Comparison of ENCODE assay signal across 8 mouse cellular contexts in genomic region chr19:58413290-58413689, GRCm38 (mm10). TPM values are rescaled to one million over a fixed set of nuclear protein-coding genes. Genes with fewer than 3 reads are reported as not detected.
A peak's percentile ranks its signal among the peaks of the same experiment; 100 is the strongest.
DNase-seq lines count a peak whose midpoint lies in the region; ATAC-seq lines count a peak whose summit lies in the region.

No protein-coding gene starts in this region.

- no peak overlapping the region for H3K27ac ChIP-seq in heart, embryonic 14.5 days (replicated peaks in 1 of 2; ENCODE audit: control insufficient read depth in 1 of 2, insufficient read depth in 1 of 2, low read depth in 2 of 2, low read length in 2 of 2)
- no peak overlapping the region for H3K27ac ChIP-seq in neural tube, embryonic 15.5 days (replicated peaks)

- peaks cover 4% of the 10 kb centered on the region; the same call in 1 of the 2 replicates for H3K9me3 ChIP-seq in heart, embryonic 14.5 days (ENCODE audit: control insufficient read depth, low read length)
- H3K9me3 ChIP-seq in neural tube, embryonic 15.5 days (replicated peaks): no peaks in the 10 kb centered on the region

- WGBS in heart, embryonic 14.5 days: 21% methylated on average over 8 of the region's 8 CpGs
- 23% methylated on average over 8 of the region's 8 CpGs for WGBS in neural tube, embryonic 15.5 days

- H3K27me3 ChIP-seq in heart, embryonic 14.5 days (ENCODE audit: control insufficient read depth, insufficient read depth, low read length): no peaks in the 10 kb centered on the region
- no peaks in the 10 kb centered on the region for H3K27me3 ChIP-seq in neural tube, embryonic 15.5 days (replicated peaks)

- ATAC-seq in heart, embryonic 14.5 days (ENCODE audit: insufficient number of reproducible peaks, insufficient read depth, low FRiP score, low read depth): no peak
- peak; percentile 59; the same call in 1 of the 2 replicates for ATAC-seq in neural tube, embryonic 15.5 days (ENCODE audit: low FRiP score)
- no peak for ATAC-seq in cerebellum, adult (ENCODE audit: insufficient number of reproducible peaks, low FRiP score, low TSS enrichment)

- H3K4me3 ChIP-seq in heart, embryonic 14.5 days (ENCODE audit: control insufficient read depth in 1 of 2, insufficient read depth in 1 of 2, low read depth in 1 of 2, low read length in 2 of 2): no peak overlapping the region
- no peak overlapping the region for H3K4me3 ChIP-seq in neural tube, embryonic 15.5 days (replicated peaks)

- H3K4me1 ChIP-seq in heart, embryonic 14.5 days (ENCODE audit: control insufficient read depth in 2 of 2, insufficient read depth in 2 of 2, low read length in 2 of 2): 0 out of 4 replicates have a peak, but pooled peaks cover 0 to 4% of the 10 kb centered on the region in 2 experiments
- H3K4me1 ChIP-seq in neural tube, embryonic 15.5 days: peaks cover 7% of the 10 kb centered on the region

- peak overlapping the region; percentile 55 for H3K4me2 ChIP-seq in heart, embryonic 14.5 days (ENCODE audit: low read length)
- peak overlapping the region; percentile 38 for H3K4me2 ChIP-seq in neural tube, embryonic 15.5 days

- DNase-seq in left cerebral cortex, postnatal 14 days (ENCODE audit: low spot score in 2 of 2): peak; percentile 28 to 50
- DNase-seq in left cerebral cortex, adult 11 months (ENCODE audit: low spot score): no peak
- peak; percentile 24 to 72 for DNase-seq in adrenal gland, adult (ENCODE audit: inconsistent age in 2 of 2, low spot score in 1 of 2)
- peak; percentile 88 for DNase-seq in kidney, postnatal 14 days
- no peak for DNase-seq in cerebellum, adult 9-10 months

- no peaks in the 10 kb centered on the region for H3K36me3 ChIP-seq in heart, embryonic 14.5 days (ENCODE audit: control insufficient read depth, insufficient read depth, low read length)
- no peaks in the 10 kb centered on the region for H3K36me3 ChIP-seq in neural tube, embryonic 15.5 days

- no peak overlapping the region for H3K9ac ChIP-seq in heart, embryonic 14.5 days (ENCODE audit: low read length)
- no peak overlapping the region for H3K9ac ChIP-seq in neural tube, embryonic 15.5 days (replicated peaks)

- intact Hi-C loops in left cerebral cortex, postnatal 14 days (cut with DNase I): no loop called here

RNA-seq across cellular contexts. Expression of gene Gfra1, which starts 42.4 kb away (rescaled TPM):
- total RNA-seq in left cerebral cortex, postnatal 14 days (2021): 10 to 100 TPM; 29.3 to 31.9 TPM
- polyA plus RNA-seq in heart, embryonic 14.5 days (2014; fragmentation: Nextera tagmentation; extraction: Ambion mirVana): 2.2 and 3.2 TPM in 2 replicates
- polyA plus RNA-seq in neural tube, embryonic 15.5 days (2015; fragmentation: Nextera tagmentation; extraction: Ambion mirVana): 65.1 and 70.0 TPM in 2 replicates

Comparison
In these comparisons a context has a peak if more than half of its experiments do, and no peak if none do; other contexts are left out.
1. DNase-seq: peak in left cerebral cortex, postnatal 14 days (2 of 2), adrenal gland, adult (2 of 2) and kidney, postnatal 14 days (single experiment); none in left cerebral cortex, adult 11 months (single experiment) and cerebellum, adult 9-10 months (single experiment).
2. RNA of gene Gfra1, which starts 42.4 kb away (polyA plus RNA-seq): 65.1 to 70.0 TPM in neural tube, embryonic 15.5 days; 2.2 to 3.2 TPM in heart, embryonic 14.5 days; every median in the first group is over 10 times any median in the second.